Mouse (Mus musculus) forebrain, embryonic 15.5 days (tissue): ENCODE results near the gene Ahr. TPM values are rescaled to one million over a fixed set of nuclear protein-coding genes. Genes with fewer than 3 reads are reported as not detected.

Source experiments
- ATAC-seq: fragments of 200-750 bp; cut with Nextera tagmentation; replicated peaks from 2 replicates; pipeline ENCODE4 v1.8.0; 2017; ENCODE audit warnings: mild to moderate bottlenecking, moderate TSS enrichment, moderate library complexity
- H3K27ac ChIP-seq: fragments of 300-500 bp; sonication (generic); replicated peaks from 2 replicates; pipeline ENCODE4 v1.5.1; 2015; ENCODE audit warnings: mild to moderate bottlenecking, inconsistent platforms
- H3K27me3 ChIP-seq: fragments of 300-500 bp; sonication (generic); 2 replicates; pipeline ENCODE4 v1.6.1; 2015; ENCODE audit warnings: inconsistent platforms
- H3K36me3 ChIP-seq: fragments of 300-500 bp; sonication (generic); 2 replicates; pipeline ENCODE4 v1.6.1; 2015; ENCODE audit warnings: mild to moderate bottlenecking, inconsistent platforms
- H3K4me1 ChIP-seq: fragments of 300-500 bp; sonication (generic); 2 replicates; pipeline ENCODE4 v1.6.1; 2015; ENCODE audit warnings: inconsistent platforms
- H3K4me2 ChIP-seq: fragments of 300-500 bp; sonication (generic); replicated peaks from 2 replicates; pipeline ENCODE4 v1.6.1; 2015; ENCODE audit warnings: mild to moderate bottlenecking, inconsistent platforms
- H3K4me3 ChIP-seq: fragments of 300-500 bp; sonication (generic); 2 replicates; pipeline ENCODE4 v1.5.1; 2015; ENCODE audit warnings: mild to moderate bottlenecking, inconsistent platforms
- H3K9ac ChIP-seq: fragments of 300-500 bp; sonication (generic); replicated peaks from 2 replicates; pipeline ENCODE4 v1.6.1; 2015; ENCODE audit warnings: mild to moderate bottlenecking, inconsistent platforms
- H3K9me3 ChIP-seq: fragments of 300-500 bp; sonication (generic); 2 replicates; pipeline ENCODE4 v1.6.1; 2016; ENCODE audit warnings: inconsistent platforms
- WGBS: fragments of 180-500 bp; shearing (Covaris S2); methylation state at CpG from one replicate; pipeline ENCODE4 v1.1.7; 2015; ENCODE audit warnings: mixed read lengths; 5-methylcytosine and 5-hydroxymethylcytosine counted together
- polyA plus RNA-seq: library from polyadenylated mRNA; unstranded; fragments of >200 nt; fragmentation: Nextera tagmentation; extraction: Ambion mirVana; gene quantifications from 2 replicates; pipeline ENCODE4 v1.2.1, GENCODE M21; 2015

Gene Ahr
- polyA plus RNA-seq, 1 experiment from 2014 or later, result 1.7 TPM

DNA sequence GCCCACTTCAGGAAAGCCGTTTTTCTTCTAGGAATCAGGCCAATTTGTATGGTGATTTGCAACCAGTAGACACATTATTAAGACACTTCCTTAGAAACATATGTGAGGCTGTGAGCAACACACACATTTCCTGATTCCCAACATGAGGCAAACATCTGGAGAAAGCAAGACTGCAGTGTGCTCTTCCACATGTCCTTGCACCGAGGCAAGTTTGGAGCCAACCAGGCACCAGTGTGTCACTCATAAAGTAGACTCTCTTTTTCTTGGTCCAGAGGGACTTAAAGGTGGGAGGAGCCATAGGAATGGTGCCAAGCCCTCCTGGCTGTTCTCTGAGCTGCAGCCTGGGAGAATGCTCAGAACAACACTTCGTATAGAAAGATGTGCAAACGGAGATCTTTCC lies 39.6 kb downstream of the Ahr start:
- 72% methylated on average over 4 of the region's 4 CpGs for WGBS
- H3K4me3 ChIP-seq, result no peak overlapping the region
- H3K36me3 ChIP-seq, result no peaks in the 10 kb centered on the region
- H3K4me1 ChIP-seq, result no peaks in the 10 kb centered on the region
- no peak overlapping the region for H3K27ac ChIP-seq
- H3K9me3 ChIP-seq, result no peaks in the 10 kb centered on the region
- no peak overlapping the region for H3K9ac ChIP-seq
- H3K4me2 ChIP-seq, result no peak overlapping the region
- H3K27me3 ChIP-seq, result no peaks in the 10 kb centered on the region
- ATAC-seq, result no peak

DNA sequence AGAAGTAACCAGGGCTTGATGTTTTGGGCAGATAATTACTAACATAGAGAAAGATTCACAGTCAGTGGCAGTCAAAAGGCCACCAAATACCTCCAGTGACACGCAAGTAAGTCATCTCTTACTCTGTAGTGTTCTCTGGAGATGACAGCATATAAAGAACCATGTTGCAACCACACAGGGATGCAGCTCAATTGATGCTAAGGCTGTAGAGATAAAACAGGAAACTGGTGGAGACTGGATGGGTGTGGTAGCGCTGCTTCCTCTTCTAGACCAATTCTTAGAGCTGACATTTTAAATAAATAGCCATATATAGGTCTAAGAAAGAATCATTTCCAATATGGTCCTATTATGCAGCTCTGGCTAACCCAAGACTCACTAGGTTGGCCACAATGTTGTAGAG lies 54.1 kb downstream of the Ahr start:
- WGBS, result 89% methylated on average over 2 of the region's 2 CpGs
- Histone ChIP-seq H3K4me3 (no peak overlapping the region), H3K9ac (no peak overlapping the region), H3K4me2 (no peak overlapping the region), H3K36me3 (no peaks in the 10 kb centered on the region), H3K27ac (no peak overlapping the region), H3K9me3 (no peaks in the 10 kb centered on the region), H3K4me1 (no peaks in the 10 kb centered on the region), H3K27me3 (no peaks in the 10 kb centered on the region)
- no peak for ATAC-seq

DNA sequence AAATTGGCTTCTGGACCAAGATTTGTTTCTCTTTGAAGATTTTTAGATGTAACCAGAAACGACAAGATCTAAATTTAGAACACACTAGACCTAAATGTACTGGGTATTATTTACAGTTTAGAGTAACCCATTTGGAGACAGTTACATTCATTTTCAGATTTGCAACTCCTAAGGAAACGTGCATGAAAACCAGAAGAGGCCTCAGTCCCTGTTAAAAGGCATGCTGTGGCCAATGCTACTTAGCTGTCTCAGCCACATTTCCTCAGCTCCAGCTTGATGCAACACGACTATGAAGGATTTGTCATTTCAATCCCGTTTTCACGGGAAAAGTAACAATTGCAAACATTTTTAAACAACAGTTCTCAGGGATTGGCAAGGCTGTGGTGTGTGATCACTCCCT lies 55.9 kb downstream of the Ahr start:
- H3K27me3 ChIP-seq, result no peaks in the 10 kb centered on the region
- no peak for ATAC-seq
- no peaks in the 10 kb centered on the region for H3K36me3 ChIP-seq
- H3K4me2 ChIP-seq, result no peak overlapping the region
- no peak overlapping the region for H3K9ac ChIP-seq
- no peaks in the 10 kb centered on the region for H3K9me3 ChIP-seq
- no peak overlapping the region for H3K27ac ChIP-seq
- H3K4me1 ChIP-seq, result no peaks in the 10 kb centered on the region
- WGBS, result 79% methylated on average over 5 of the region's 5 CpGs
- no peak overlapping the region for H3K4me3 ChIP-seq

DNA sequence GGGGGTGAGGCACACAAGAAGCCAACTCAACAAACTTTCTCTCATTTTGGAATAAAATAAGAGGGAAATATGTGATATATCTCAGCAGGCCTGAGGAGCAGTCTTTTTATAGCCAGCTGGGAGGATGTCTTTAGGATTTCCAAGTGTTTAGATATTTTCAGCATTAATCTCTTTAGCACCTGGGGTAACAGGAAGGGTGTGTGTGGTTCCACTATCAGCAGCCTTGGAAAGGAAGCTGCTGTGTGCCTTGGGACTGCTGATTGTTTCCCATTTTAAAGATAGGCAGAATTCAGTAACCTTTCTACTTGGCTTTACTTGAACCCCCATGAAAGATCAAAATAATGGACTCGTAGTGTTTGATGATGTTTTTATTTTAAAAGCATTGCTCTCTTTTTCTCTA lies 71.4 kb downstream of the Ahr start:
- Histone ChIP-seq H3K4me2 (no peak overlapping the region), H3K27me3 (no peaks in the 10 kb centered on the region), H3K27ac (no peak overlapping the region), H3K9ac (no peak overlapping the region), H3K9me3 (no peaks in the 10 kb centered on the region), H3K36me3 (no peaks in the 10 kb centered on the region), H3K4me3 (no peak overlapping the region), H3K4me1 (no peaks in the 10 kb centered on the region)
- no peak for ATAC-seq
- WGBS, result 88% methylated on average over 1 of the region's 1 CpGs

DNA sequence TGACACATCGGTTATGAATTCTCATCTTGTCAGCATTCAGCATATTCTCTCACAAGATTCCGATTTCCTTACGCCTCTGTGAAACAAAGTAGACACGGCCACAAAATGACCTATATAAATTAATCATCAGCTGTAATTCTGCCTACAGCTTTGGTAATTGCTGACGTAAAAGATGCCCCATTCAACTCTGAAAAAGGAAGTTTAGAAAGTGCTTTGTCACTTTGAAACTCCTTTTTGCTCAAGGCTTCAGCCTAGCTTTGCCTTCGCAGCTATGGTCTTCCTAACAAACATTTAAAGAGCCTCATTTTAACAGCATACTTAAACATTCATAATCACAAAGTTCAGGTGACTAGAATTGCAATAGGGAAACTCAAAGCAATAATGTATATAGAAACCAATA lies 72.2 kb downstream of the Ahr start:
- no peaks in the 10 kb centered on the region for H3K9me3 ChIP-seq
- no peak overlapping the region for H3K4me2 ChIP-seq
- no peak overlapping the region for H3K9ac ChIP-seq
- no peak overlapping the region for H3K4me3 ChIP-seq
- H3K36me3 ChIP-seq, result no peaks in the 10 kb centered on the region
- H3K4me1 ChIP-seq, result no peaks in the 10 kb centered on the region
- ATAC-seq, result no peak
- H3K27ac ChIP-seq, result no peak overlapping the region
- no peaks in the 10 kb centered on the region for H3K27me3 ChIP-seq
- WGBS, result 85% methylated on average over 6 of the region's 6 CpGs

DNA sequence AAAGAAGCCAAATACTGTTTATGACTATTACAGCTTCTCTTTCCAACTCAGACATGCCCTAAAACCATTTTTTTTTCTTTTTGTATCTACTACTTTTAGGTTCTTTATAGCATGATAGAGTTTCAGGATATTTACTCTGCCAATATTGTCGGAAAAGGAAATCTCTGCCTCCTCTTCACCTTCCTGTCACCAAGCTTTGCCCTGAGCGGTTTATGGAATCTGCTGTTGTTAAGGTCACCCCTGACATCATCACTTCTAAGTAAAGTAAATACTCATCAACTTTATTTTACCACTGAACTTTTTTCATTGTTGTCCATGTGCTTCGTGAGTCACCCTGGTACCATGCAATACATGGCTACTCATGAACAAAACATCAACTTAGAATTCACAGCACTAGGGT lies 75.2 kb downstream of the Ahr start:
- no peak overlapping the region for H3K27ac ChIP-seq
- no peaks in the 10 kb centered on the region for H3K9me3 ChIP-seq
- H3K36me3 ChIP-seq, result no peaks in the 10 kb centered on the region
- no peak for ATAC-seq
- H3K27me3 ChIP-seq, result no peaks in the 10 kb centered on the region
- H3K4me3 ChIP-seq, result no peak overlapping the region
- no peak overlapping the region for H3K9ac ChIP-seq
- H3K4me2 ChIP-seq, result no peak overlapping the region
- no peaks in the 10 kb centered on the region for H3K4me1 ChIP-seq
- WGBS, result 90% methylated on average over 3 of the region's 3 CpGs
